Mouse (Mus musculus) adrenal gland, postnatal 25 days (tissue): ENCODE results near the gene Frrs1l. TPM values are rescaled to one million over a fixed set of nuclear protein-coding genes. Genes with fewer than 3 reads are reported as not detected.

Experiments
- DNase-seq: peaks from one replicate; pipeline ENCODE4 v3.0.0; 2021; ENCODE audit warnings: mixed read lengths
- long read RNA-seq: library from polyadenylated mRNA; stranded (forward); transcript quantifications from one replicate; pipeline ENCODE4 v2.0.0, GENCODE M21; 2021
- total RNA-seq: library from RNA; stranded (reverse); gene quantifications from 2 replicates; pipeline ENCODE4 v1.2.3, GENCODE M21; 2021

Frrs1l gene
- 0.24 and 0.39 TPM in 2 replicates for total RNA-seq
- long read RNA-seq: 0 reads

GRCm38 (mm10) chr4:56990215-56990584 is at the start of gene Frrs1l:
Gene Frrs1l (minus strand): TSS chr4:56990391.
- DNase-seq: peak; percentile 22

- no peak for DNase-seq
Measured at GRCm38 (mm10) chr4:57039127-57040031, 49.2 kb upstream of the Frrs1l start.

- DNase-seq: no peak
Measured at GRCm38 (mm10) chr4:57037554-57037953, 47.4 kb upstream of the Frrs1l start.

- DNase-seq: no peak
Measured at GRCm38 (mm10) chr4:57034169-57034568, 44.0 kb upstream of the Frrs1l start.

- no peak for DNase-seq
Measured at GRCm38 (mm10) chr4:57031440-57031839, 41.2 kb upstream of the Frrs1l start.

- DNase-seq: no peak
Measured at GRCm38 (mm10) chr4:57027954-57028353, 37.8 kb upstream of the Frrs1l start.

- DNase-seq: no peak
Measured at GRCm38 (mm10) chr4:57023527-57023926, 33.3 kb upstream of the Frrs1l start.

GRCm38 (mm10) chr4:57021288-57021687 is 31.1 kb upstream of the Frrs1l start:
- no peak for DNase-seq

- peak; percentile 83 for DNase-seq
Measured at GRCm38 (mm10) chr4:57017229-57017628, 27.0 kb upstream of the Frrs1l start.

- no peak for DNase-seq
Measured at GRCm38 (mm10) chr4:57016366-57017171, 26.4 kb upstream of the Frrs1l start.

GRCm38 (mm10) chr4:57015032-57015431 is 24.8 kb upstream of the Frrs1l start:
- no peak for DNase-seq

- no peak for DNase-seq
Measured at GRCm38 (mm10) chr4:57011454-57012046, 21.4 kb upstream of the Frrs1l start.

GRCm38 (mm10) chr4:57010919-57011318 is 20.7 kb upstream of the Frrs1l start:
- no peak for DNase-seq

GRCm38 (mm10) chr4:57010425-57010824 is 20.2 kb upstream of the Frrs1l start:
- no peak for DNase-seq

- no peak for DNase-seq
Measured at GRCm38 (mm10) chr4:57007717-57008116, 17.5 kb upstream of the Frrs1l start.

GRCm38 (mm10) chr4:57005011-57005410 is 14.8 kb upstream of the Frrs1l start:
- no peak for DNase-seq

GRCm38 (mm10) chr4:57003886-57004285 is 13.7 kb upstream of the Frrs1l start:
- no peak for DNase-seq

GRCm38 (mm10) chr4:57002751-57003150 is 12.6 kb upstream of the Frrs1l start:
- DNase-seq: no peak

- DNase-seq: no peak
Measured at GRCm38 (mm10) chr4:57001437-57001836, 11.2 kb upstream of the Frrs1l start.

GRCm38 (mm10) chr4:56993331-56993730 is 3.1 kb upstream of the Frrs1l start:
- no peak for DNase-seq

GRCm38 (mm10) chr4:56991951-56992350 is 1.8 kb upstream of the Frrs1l start:
- DNase-seq: no peak

- no peak for DNase-seq
Measured at GRCm38 (mm10) chr4:56989431-56990214, 568 bp downstream of the Frrs1l start.
